Mouse (Mus musculus) CH12.LX (cell line): ENCODE results near the gene Msh2.

Source experiments
- BHLHE40 ChIP-seq: IDR thresholded peaks from 2 replicates; pipeline ENCODE4 v1.6.1; 2011; ENCODE audit warnings: mild to moderate bottlenecking, low read depth, low read length, improper control_type of control experiment
- CHD1 ChIP-seq: IDR thresholded peaks from 2 replicates; pipeline ENCODE4 v1.6.1; 2012; ENCODE audit warnings: low read depth, low read length, improper control_type of control experiment, inconsistent platforms
- CTCF ChIP-seq, 2 experiments: IDR thresholded peaks in 1 of 2; conservative IDR thresholded peaks in 1 of 2; 2 replicates each; pipeline ENCODE4 v1.5.1; 2011 to 2012; ENCODE audit warnings: low read depth in 2 of 2, low read length in 2 of 2, improper control_type of control experiment in 1 of 2, inconsistent platforms in 1 of 2, mild to moderate bottlenecking in 1 of 2, moderate library complexity in 1 of 2
- E2F4 ChIP-seq: IDR thresholded peaks from 2 replicates; pipeline ENCODE4 v1.6.1; 2011; ENCODE audit warnings: low read depth, low read length, improper control_type of control experiment; ENCODE audit not compliant: insufficient replicate concordance
- EP300 ChIP-seq: IDR thresholded peaks from 2 replicates; pipeline ENCODE4 v1.6.1; 2011; ENCODE audit warnings: low read length, improper control_type of control experiment
- ETS1 ChIP-seq: conservative IDR thresholded peaks from 2 replicates; pipeline ENCODE4 v1.6.1; 2012; ENCODE audit warnings: low read depth, mild to moderate bottlenecking, inconsistent platforms, low read length, improper control_type of control experiment, moderate library complexity
- MAFK ChIP-seq: IDR thresholded peaks from 2 replicates; pipeline ENCODE4 v1.6.1; 2011; ENCODE audit warnings: low read length, improper control_type of control experiment; ENCODE audit not compliant: insufficient replicate concordance
- MAX ChIP-seq: IDR thresholded peaks from 2 replicates; pipeline ENCODE4 v1.6.1; 2011; ENCODE audit warnings: low read length, improper control_type of control experiment
- MYC ChIP-seq: IDR thresholded peaks from 2 replicates; pipeline ENCODE4 v1.6.1; 2011; ENCODE audit warnings: low read depth, mild to moderate bottlenecking, improper control_type of control experiment, low read length
- POLR2A ChIP-seq: IDR thresholded peaks from 2 replicates; pipeline ENCODE4 v1.6.1; 2011; ENCODE audit warnings: low read depth, mild to moderate bottlenecking, improper control_type of control experiment, low read length
- USF2 ChIP-seq: conservative IDR thresholded peaks from 2 replicates; pipeline ENCODE4 v1.6.1; 2011; ENCODE audit warnings: low read depth, low read length, improper control_type of control experiment
- ZC3H11A ChIP-seq: IDR thresholded peaks from 2 replicates; pipeline ENCODE4 v1.6.1; 2012; ENCODE audit warnings: low read depth, mild to moderate bottlenecking, inconsistent platforms, low read length, improper control_type of control experiment

GRCm38 (mm10) chr17:87724727-87725126, 52.6 kb downstream of the Msh2 start:
- TF ChIP-seq MAX (no peak), POLR2A (no peak), ETS1 (no peak), CTCF (conservative IDR thresholded peaks at IDR 0.05 in 1 of 2, IDR thresholded peaks at IDR 0.05 in 1 of 2; ENCODE audit: low read depth in 2 of 2, low read length in 2 of 2) (no peak), CHD1 (no peak), MAFK (no peak), USF2 (no peak), ZC3H11A (no peak), E2F4 (no peak), EP300 (no peak), MYC (no peak), BHLHE40 (no peak)
